Mouse (Mus musculus) liver, adult 2 months (tissue): ENCODE measurements at regions not wholly inside any gene's neighbourhood (a gene's known extent, or its start where the extent isn't known, plus 50 kb on each side); places are given as distances from the start of the nearest gene placed in this dataset.

ENCODE experiments used
- CTCF ChIP-seq: fragments of 200-500 bp; IDR thresholded peaks from 2 replicates; pipeline ENCODE4 v1.5.1; 2011; ENCODE audit warnings: low read depth, low read length, control low read depth
- POLR2A ChIP-seq: fragments of 200-500 bp; IDR thresholded peaks from 2 replicates; pipeline ENCODE4 v1.6.1; 2011; ENCODE audit warnings: low read length, control low read depth; ENCODE audit not compliant: insufficient read depth; ENCODE audit errors: extremely low read depth

DNA sequence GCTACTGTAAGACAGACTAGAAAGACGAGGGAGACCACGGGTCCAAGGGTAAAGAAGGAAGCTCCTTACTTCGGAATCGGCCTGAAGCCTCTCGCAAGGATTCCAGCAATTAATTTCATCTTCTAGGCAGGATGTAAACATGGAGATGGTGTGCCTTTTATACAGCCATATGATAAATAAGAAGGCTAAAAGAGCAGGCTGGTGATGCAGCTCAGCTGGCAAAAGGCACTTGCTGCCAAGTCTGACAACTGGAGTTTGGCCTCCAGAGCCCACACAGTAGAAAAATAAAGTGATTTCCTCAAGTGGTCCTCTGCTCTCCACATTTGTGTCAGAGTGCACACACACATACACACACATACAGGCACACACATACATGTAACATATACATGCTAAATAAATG lies 605.1 kb upstream of the Jmjd1c start:
- TF ChIP-seq CTCF (no peak), POLR2A (no peak)
